Mouse (Mus musculus) limb, embryonic 12.5 days (tissue): ENCODE data around the gene Fkbp6. TPM values are rescaled to one million over a fixed set of nuclear protein-coding genes. Genes with fewer than 3 reads are reported as not detected.

Experiments used
- ATAC-seq: fragments of 200-750 bp; cut with Nextera tagmentation; 2 replicates; pipeline ENCODE4 v1.8.0; 2017; ENCODE audit warnings: low read depth, moderate TSS enrichment; ENCODE audit not compliant: insufficient number of reproducible peaks, insufficient read depth, low FRiP score, low TSS enrichment
- H3K27ac ChIP-seq: fragments of 300-500 bp; sonication (generic); 2 replicates; pipeline ENCODE4 v1.5.1; 2016; ENCODE audit warnings: mild to moderate bottlenecking, moderate library complexity
- H3K27me3 ChIP-seq: fragments of 300-500 bp; sonication (generic); 2 replicates; pipeline ENCODE4 v1.6.1; 2016; ENCODE audit warnings: mild to moderate bottlenecking, moderate library complexity
- H3K36me3 ChIP-seq: fragments of 300-500 bp; sonication (generic); 2 replicates; pipeline ENCODE4 v1.6.1; 2016; ENCODE audit warnings: mild to moderate bottlenecking, moderate library complexity
- H3K4me1 ChIP-seq: fragments of 300-500 bp; sonication (generic); replicated peaks from 2 replicates; pipeline ENCODE4 v1.6.1; 2016
- H3K4me2 ChIP-seq: fragments of 300-500 bp; sonication (generic); 2 replicates; pipeline ENCODE4 v1.6.1; 2016; ENCODE audit warnings: mild to moderate bottlenecking, moderate library complexity
- H3K4me3 ChIP-seq: fragments of 300-500 bp; sonication (generic); replicated peaks from 2 replicates; pipeline ENCODE4 v1.5.1; 2016; ENCODE audit warnings: mild to moderate bottlenecking
- H3K9ac ChIP-seq: fragments of 300-500 bp; sonication (generic); replicated peaks from 2 replicates; pipeline ENCODE4 v1.6.1; 2016; ENCODE audit warnings: mild to moderate bottlenecking, moderate library complexity
- H3K9me3 ChIP-seq: fragments of 300-500 bp; sonication (generic); 2 replicates; pipeline ENCODE4 v1.6.1; 2016; ENCODE audit warnings: mild to moderate bottlenecking, moderate library complexity
- WGBS: fragments of 180-500 bp; shearing (Covaris S2); methylation state at CpG from one replicate; pipeline ENCODE4 v1.1.7; 2016; 5-methylcytosine and 5-hydroxymethylcytosine counted together
- polyA plus RNA-seq: library from polyadenylated mRNA; unstranded; fragments of >200 nt; fragmentation: Nextera tagmentation; extraction: Ambion mirVana; gene quantifications from 2 replicates; pipeline ENCODE4 v1.2.1, GENCODE M21; 2016

Gene Fkbp6
- polyA plus RNA-seq, 1 experiment from 2014 or later = 0.16 TPM

DNA sequence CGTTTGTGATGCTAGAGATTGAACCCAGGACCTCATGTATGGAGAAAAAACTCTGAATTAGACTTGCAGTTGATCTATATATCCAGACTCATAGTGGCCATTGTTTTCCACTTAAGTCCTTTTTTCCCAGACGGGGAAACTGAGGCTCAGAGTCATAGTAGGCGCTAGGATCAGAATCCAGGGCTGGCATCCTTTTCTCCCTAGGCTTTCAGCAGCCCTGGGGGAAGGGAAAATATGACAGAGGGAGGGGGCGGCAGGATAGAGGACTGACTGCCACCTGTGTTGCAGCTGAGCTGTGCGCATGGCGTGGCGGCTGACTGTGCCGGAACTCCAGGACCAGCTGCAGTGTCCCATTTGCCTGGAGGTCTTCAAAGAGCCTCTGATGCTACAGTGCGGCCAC lies 3.2 kb upstream of the Fkbp6 start, which contains the start of gene Trim50:
Gene Trim50 (plus strand): TSS at position 301 of the 400 bp plus-strand sequence.
- Histone ChIP-seq H3K4me1 (no peaks in the 10 kb centered on the region), H3K4me3 (no peak within 1 kb of the TSS), H3K9ac (no peak within 1 kb of the TSS), H3K4me2 (peak within 1 kb of the TSS; percentile 28), H3K27ac (no peak within 1 kb of the TSS), H3K9me3 (peaks cover 16% of the 10 kb centered on the region; the same call in 1 of the 2 replicates), H3K27me3 (peaks cover 37% of the 10 kb centered on the region), H3K36me3 (no peaks in the 10 kb centered on the region)
- 52% methylated on average over 9 of the region's 9 CpGs for WGBS
- no peak for ATAC-seq

DNA sequence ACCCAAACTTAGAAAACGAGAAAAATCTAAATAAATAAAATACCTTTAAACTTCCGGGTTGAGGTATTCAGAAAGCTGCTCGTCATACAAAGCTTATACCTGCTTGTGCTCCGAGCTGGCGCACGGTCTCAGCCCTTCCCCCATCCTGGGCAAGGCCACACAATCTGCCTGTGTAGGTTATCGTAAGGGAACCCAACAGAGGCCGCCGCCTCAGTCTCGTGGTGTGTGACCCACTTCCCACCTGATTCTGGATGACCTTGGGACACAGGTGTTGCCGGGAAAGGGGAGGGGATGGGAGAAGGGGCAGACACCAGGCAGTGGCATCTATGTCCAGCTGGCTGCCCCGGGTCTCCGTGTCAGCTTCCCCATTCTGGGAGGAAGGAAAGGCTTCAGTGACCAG lies 1.8 kb upstream of the Fkbp6 start:
- Histone ChIP-seq H3K9ac (no peak overlapping the region), H3K27ac (no peak overlapping the region), H3K4me3 (no peak overlapping the region), H3K4me1 (no peaks in the 10 kb centered on the region), H3K27me3 (peaks cover 35% of the 10 kb centered on the region), H3K36me3 (no peaks in the 10 kb centered on the region), H3K4me2 (no peak overlapping the region), H3K9me3 (peaks cover 16% of the 10 kb centered on the region; the same call in 1 of the 2 replicates)
- no peak for ATAC-seq
- WGBS = 84% methylated on average over 13 of the region's 13 CpGs

DNA sequence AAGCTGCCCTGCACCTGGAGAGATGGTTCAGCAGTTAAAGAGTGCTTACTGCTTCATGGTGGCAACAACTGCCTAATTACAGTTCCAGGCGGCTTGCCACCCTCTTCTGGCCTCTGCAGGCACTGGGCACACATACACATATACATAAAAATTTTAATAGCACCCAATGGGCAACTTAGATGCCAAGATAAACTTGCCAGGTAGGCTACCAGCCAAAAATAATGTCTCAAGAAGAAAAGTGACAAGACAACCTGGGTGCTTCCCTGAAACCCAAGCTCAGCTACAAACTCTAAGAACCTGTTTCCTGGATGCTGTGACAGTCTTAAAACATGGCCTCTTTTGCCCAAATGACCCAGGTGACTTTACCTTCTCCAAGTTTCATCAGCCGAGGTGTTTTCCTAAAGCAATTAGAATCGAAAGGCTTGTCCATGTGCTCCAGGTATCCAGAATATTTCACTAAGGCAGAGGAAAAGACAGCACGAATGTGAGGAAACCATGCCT lies 2.3 kb downstream of the Fkbp6 start:
- H3K9ac ChIP-seq = no peak overlapping the region
- ATAC-seq = no peak
- no peaks in the 10 kb centered on the region for H3K4me1 ChIP-seq
- no peak overlapping the region for H3K4me3 ChIP-seq
- no peaks in the 10 kb centered on the region for H3K36me3 ChIP-seq
- peaks cover 16% of the 10 kb centered on the region; the same call in 1 of the 2 replicates for H3K9me3 ChIP-seq
- no peak overlapping the region for H3K4me2 ChIP-seq
- H3K27me3 ChIP-seq = peaks cover 11% of the 10 kb centered on the region
- WGBS = 71% methylated on average over 4 of the region's 4 CpGs
- H3K27ac ChIP-seq = no peak overlapping the region

DNA sequence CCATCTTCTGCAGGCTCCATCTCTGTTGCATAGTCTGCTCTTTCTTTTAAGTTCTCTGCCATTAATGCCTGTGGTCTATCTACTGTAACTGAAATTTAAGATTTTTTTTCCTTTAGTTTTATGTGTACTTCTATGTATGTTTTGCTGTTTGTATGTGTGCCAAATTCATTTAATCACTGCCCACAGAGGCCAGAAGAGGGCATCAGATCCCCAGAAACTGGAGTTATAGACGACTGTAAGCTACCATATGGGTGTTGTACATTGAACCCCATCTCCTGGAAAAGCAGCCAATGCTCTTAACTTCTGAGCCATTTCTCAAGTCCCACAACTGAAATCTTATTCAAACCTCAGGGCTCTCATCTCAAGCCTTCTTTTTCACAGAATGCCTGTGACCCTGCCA lies 3.4 kb downstream of the Fkbp6 start:
- WGBS = 13% methylated on average over 1 of the region's 1 CpGs
- Histone ChIP-seq H3K9ac (no peak overlapping the region), H3K27me3 (no peaks in the 10 kb centered on the region; the same call in 1 of the 2 replicates), H3K4me2 (no peak overlapping the region), H3K4me1 (peaks cover 2% of the 10 kb centered on the region; the same call in 1 of the 2 replicates), H3K36me3 (no peaks in the 10 kb centered on the region), H3K9me3 (peaks cover 16% of the 10 kb centered on the region; the same call in 1 of the 2 replicates), H3K4me3 (no peak overlapping the region), H3K27ac (no peak overlapping the region)
- no peak for ATAC-seq

DNA sequence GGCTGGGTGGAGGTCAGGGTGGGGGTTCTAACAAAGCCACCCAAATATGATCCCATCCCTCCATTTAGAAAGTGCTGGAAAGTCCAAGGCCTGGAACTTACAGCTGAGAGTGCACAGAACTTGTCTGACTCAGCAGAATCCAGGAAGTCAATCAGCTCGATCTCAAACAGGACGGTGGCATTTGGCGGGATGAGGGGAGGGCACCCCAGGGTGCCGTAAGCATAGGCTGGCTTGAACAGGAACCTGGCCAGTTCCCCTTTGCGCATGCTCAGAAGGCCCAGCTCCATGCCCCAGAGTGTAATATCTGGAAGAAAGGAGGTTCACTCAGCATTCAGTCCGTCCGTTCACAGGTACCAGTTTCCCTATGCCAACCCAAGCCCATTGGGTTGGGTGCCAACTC lies 3.9 kb downstream of the Fkbp6 start:
- Histone ChIP-seq H3K27me3 (no peaks in the 10 kb centered on the region; the same call in 1 of the 2 replicates), H3K9ac (no peak overlapping the region), H3K4me1 (peaks cover 6% of the 10 kb centered on the region; the same call in 1 of the 2 replicates), H3K27ac (no peak overlapping the region), H3K4me2 (no peak overlapping the region), H3K4me3 (no peak overlapping the region), H3K36me3 (no peaks in the 10 kb centered on the region), H3K9me3 (peaks cover 16% of the 10 kb centered on the region; the same call in 1 of the 2 replicates)
- no peak for ATAC-seq
- WGBS = 71% methylated on average over 7 of the region's 7 CpGs

DNA sequence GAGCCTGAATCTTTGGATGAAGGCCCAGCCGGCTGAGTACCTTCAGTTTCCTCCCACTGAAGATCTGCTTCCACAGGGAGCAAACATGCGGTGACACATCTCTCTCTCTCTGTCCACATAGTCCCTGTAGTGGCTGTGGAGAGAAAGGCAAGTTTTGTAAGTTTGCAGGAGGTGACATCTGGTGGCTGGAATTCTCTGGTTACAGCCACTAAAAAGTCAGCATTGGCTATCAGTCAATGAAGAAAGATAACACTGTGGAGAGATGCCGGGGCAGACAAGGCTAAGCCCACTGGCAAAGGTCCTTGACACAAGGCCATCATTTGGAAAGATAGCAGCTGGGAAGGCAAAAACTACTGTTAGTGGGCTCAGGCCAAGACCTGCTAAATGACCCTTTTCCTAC lies 12.3 kb downstream of the Fkbp6 start:
- no peak overlapping the region for H3K9ac ChIP-seq
- H3K4me3 ChIP-seq = no peak overlapping the region
- H3K27me3 ChIP-seq = no peaks in the 10 kb centered on the region
- no peaks in the 10 kb centered on the region for H3K36me3 ChIP-seq
- peaks cover 7% of the 10 kb centered on the region; the same call in 1 of the 2 replicates for H3K4me1 ChIP-seq
- no peak overlapping the region for H3K4me2 ChIP-seq
- H3K27ac ChIP-seq = no peak overlapping the region
- WGBS = 54% methylated on average over 3 of the region's 3 CpGs
- ATAC-seq = no peak
- no peaks in the 10 kb centered on the region for H3K9me3 ChIP-seq

DNA sequence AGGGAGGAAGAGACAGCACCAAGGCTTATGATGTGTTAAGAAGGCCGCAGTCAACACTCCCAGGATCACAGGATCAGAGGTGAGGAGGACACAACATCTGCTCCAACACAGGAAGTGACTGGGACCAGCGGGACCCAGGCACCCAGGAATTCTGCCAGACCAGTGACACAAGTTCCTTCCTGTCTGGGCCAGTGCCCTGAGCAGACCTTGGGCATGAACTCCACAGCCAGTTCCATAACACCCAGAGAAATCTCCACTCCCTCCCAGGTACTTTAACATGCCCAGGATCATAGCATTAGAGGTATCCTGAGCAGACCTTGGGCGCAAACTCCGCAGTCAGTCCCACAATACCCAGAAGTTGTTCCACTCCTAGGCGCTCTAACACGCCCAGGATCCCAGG lies 18.7 kb downstream of the Fkbp6 start:
- no peak for ATAC-seq

DNA sequence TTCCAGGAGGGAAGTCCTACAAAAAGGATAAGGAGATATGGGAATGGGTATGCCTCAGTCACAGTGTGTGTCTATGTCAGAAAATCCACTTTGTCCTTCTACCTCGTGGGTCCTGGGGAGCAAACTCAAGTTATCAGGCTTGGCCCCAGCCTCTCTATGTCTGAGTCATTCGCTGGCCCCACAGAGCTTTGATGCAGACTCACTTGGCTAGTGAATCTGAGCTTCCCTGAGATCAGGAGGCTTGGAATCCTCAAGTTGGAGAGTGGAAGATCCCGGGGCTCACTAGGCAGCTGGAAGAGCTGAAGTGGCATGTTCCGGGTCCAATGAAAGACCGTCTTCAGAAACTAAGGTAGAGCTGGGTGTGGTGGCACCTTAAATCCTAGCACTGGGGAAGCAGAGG lies 19.6 kb downstream of the Fkbp6 start:
- no peak overlapping the region for H3K4me3 ChIP-seq

More for the DNA sequence above, 18.7 kb downstream of the Fkbp6 start:
- Histone ChIP-seq H3K36me3 (no peaks in the 10 kb centered on the region), H3K27me3 (0 out of 2 replicates have a peak, but pooled peaks cover 8% of the 10 kb centered on the region), H3K9me3 (no peaks in the 10 kb centered on the region), H3K9ac (no peak overlapping the region), H3K4me1 (peaks cover 6% of the 10 kb centered on the region), H3K4me3 (no peak overlapping the region), H3K4me2 (no peak overlapping the region), H3K27ac (no peak overlapping the region)
- WGBS = 85% methylated on average over 6 of the region's 6 CpGs

DNA sequence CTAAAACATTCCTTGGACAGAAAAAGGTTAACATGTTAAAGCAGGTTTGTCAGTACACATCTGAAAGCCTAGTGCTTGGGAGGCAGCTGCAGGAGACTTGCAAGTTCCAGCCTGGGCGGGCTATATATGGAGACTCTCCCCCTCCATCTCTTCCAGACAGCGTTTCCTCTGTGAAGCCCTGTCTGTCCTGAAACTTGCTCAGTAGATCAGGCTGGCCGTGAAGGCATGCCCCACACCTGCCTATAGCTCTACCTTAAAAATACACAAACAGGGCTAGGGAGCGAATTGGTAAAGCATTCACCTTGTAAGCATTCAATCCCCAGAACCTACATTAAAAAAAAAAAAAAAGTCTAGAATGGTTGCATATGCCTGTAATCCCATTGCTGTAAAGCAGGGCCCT lies 20.4 kb downstream of the Fkbp6 start:
- Histone ChIP-seq H3K4me2 (no peak overlapping the region), H3K9me3 (no peaks in the 10 kb centered on the region), H3K9ac (no peak overlapping the region), H3K4me3 (no peak overlapping the region), H3K27me3 (0 out of 2 replicates have a peak, but pooled peaks cover 15% of the 10 kb centered on the region), H3K27ac (no peak overlapping the region), H3K4me1 (peaks cover 8% of the 10 kb centered on the region), H3K36me3 (no peaks in the 10 kb centered on the region)
- no peak for ATAC-seq
- WGBS = 83% methylated on average over 4 of the region's 4 CpGs

More for the DNA sequence above, 19.6 kb downstream of the Fkbp6 start:
- WGBS = 87% methylated on average over 5 of the region's 5 CpGs
- Histone ChIP-seq H3K4me1 (peaks cover 8% of the 10 kb centered on the region), H3K27ac (no peak overlapping the region), H3K27me3 (0 out of 2 replicates have a peak, but pooled peaks cover 12% of the 10 kb centered on the region), H3K9me3 (no peaks in the 10 kb centered on the region), H3K9ac (no peak overlapping the region), H3K36me3 (no peaks in the 10 kb centered on the region), H3K4me2 (no peak overlapping the region)
- ATAC-seq = no peak

DNA sequence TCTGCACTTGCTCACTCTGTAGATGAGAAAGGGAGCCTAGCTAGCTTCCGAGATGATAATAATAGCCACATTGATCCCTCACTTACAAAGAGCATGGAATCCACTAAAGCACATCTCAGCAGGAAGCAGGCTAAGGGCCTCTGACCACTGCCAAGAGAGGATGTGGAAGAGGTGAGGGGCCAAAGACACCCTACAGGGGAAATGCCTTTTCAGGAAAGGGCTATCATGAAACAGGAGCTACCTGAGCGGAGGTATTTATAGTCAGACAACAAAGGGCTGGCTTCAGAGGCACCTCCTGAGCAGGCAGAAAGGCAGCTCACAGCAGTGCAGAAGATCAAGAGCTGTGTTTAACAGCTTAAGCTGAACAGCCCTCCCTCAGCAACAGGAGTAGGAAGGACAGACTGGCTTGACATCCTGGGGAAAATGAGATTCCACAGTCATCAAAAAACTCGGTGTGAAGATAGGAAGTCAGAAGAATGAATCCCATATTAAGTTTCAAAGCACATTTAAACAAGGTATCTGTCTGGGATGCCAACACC lies 23.7 kb downstream of the Fkbp6 start:
- Histone ChIP-seq H3K9ac (no peak overlapping the region), H3K9me3 (no peaks in the 10 kb centered on the region), H3K4me3 (no peak overlapping the region), H3K4me2 (no peak overlapping the region), H3K36me3 (no peaks in the 10 kb centered on the region), H3K27ac (no peak overlapping the region), H3K27me3 (0 out of 2 replicates have a peak, but pooled peaks cover 13% of the 10 kb centered on the region), H3K4me1 (peaks cover 8% of the 10 kb centered on the region)
- no peak for ATAC-seq
- WGBS = 26% methylated on average over 3 of the region's 3 CpGs

DNA sequence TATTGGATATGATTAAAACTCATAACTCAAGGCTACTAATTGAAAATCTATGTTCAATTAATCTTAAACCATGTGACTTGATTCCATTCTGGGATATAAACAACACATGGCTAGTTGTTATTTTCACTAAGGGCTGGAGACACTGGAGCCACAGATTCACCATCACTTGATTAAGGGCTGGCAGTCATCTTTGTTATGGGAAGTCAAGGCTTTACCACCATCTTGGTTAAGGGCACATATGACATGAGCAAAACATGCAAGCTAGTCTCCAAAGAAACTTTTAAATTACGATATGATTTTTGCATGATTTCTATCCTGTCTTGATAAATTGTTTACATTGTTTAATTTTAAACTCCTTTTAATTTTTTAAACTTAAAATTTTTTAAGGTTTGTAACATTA lies 27.6 kb downstream of the Fkbp6 start:
- Histone ChIP-seq H3K9ac (no peak overlapping the region), H3K27ac (no peak overlapping the region), H3K4me1 (peaks cover 12% of the 10 kb centered on the region), H3K4me3 (no peak overlapping the region), H3K4me2 (no peak overlapping the region), H3K27me3 (0 out of 2 replicates have a peak, but pooled peaks cover 7% of the 10 kb centered on the region), H3K36me3 (no peaks in the 10 kb centered on the region), H3K9me3 (no peaks in the 10 kb centered on the region)
- ATAC-seq = no peak
- WGBS = 81% methylated on average over 1 of the region's 1 CpGs

DNA sequence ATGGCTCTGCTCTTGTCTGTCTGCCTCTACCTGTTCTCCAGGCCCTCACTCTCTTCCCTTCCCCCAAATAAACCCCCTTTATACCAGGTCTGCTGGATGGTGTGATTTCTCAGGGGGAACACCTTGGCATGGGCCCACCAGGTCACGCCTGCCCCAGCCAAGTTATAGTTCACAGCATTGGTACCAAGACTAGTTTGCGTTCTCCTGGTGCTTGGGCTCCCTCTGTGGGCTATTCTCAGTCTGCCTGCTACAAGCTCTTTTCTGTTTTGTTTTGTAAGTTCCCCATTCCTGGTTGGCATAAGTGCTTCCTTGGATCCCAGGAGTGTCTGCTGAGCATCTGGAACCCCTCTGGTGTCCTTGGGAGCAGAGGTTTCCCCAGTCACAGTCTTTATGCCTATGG lies 30.0 kb downstream of the Fkbp6 start:
- H3K4me2 ChIP-seq = no peak overlapping the region
- no peak for ATAC-seq
- H3K27me3 ChIP-seq = no peaks in the 10 kb centered on the region
- no peak overlapping the region for H3K4me3 ChIP-seq
- peaks cover 13% of the 10 kb centered on the region for H3K4me1 ChIP-seq
- H3K9me3 ChIP-seq = no peaks in the 10 kb centered on the region
- no peak overlapping the region for H3K27ac ChIP-seq
- H3K36me3 ChIP-seq = no peaks in the 10 kb centered on the region
- H3K9ac ChIP-seq = no peak overlapping the region
- 67% methylated on average over 2 of the region's 2 CpGs for WGBS
